Mouse (Mus musculus): ENCODE results near the gene Rph3a.

GRCm38 (mm10) chr5:121014496-121014895 is 4.6 kb upstream of the Rph3a start:
- no peak for TF ChIP-seq POLR2A (IDR thresholded peaks at IDR 0.05; ENCODE audit: insufficient read depth, low read depth, low read length)
- TF ChIP-seq CTCF (IDR thresholded peaks at IDR 0.05; ENCODE audit: insufficient read depth, low read depth, low read length): no peak
